Mouse (Mus musculus) brain, adult 10 weeks (tissue): ENCODE data around the gene Oxnad1. TPM values are rescaled to one million over a fixed set of nuclear protein-coding genes. Genes with fewer than 3 reads are reported as not detected.

Source experiments
- polyA plus RNA-seq: library from polyadenylated mRNA; stranded (reverse); fragments of 350-450 nt; fragmentation: Illumina TruSeq; extraction: RNeasy Lipid Tissue Mini Kit (QIAGEN cat#74804); gene quantifications from one replicate; pipeline ENCODE4 v1.2.3, GENCODE M21; 2015; ENCODE audit warnings: low read depth, low replicate concordance

Gene Oxnad1
- polyA plus RNA-seq = 24.6 TPM

GRCm38 (mm10) chr14:32084761-32085485, at the start of gene Oxnad1:
TSS of gene Oxnad1 (plus strand) at chr14:32085374.

GRCm38 (mm10) chr14:32085486-32086201, 470 bp downstream of the Oxnad1 start, which contains the start of gene Dph3:
TSS of gene Dph3 (minus strand) at chr14:32085729.

DNA sequence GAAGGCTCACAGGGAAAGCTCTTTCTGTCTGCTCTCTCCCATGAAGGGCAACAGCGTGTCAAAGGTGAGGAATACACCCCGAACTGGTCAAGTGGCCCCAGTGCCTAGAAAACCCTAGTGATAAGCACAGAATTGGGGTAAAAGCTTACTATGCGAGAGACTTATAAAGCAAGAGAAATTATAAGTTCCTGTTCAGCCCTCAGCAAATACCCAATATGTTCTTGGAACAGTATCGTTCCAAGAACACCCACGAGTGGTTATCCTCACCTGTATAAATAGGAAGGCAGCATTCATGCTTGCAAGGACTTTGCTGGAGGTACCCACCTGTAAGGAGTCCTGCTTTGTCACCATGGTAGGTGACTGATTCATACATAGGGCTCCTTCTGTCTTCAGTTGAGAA, 56.5 kb downstream of the Oxnad1 start, which contains the start of gene Msmb:
Msmb (plus strand) TSS at position 301 of the 400 bp plus-strand sequence.

Other genes with a start within 250 kb of the Oxnad1 start
- gene Galnt15, start 56.4 kb upstream of the Oxnad1 start, polyA plus RNA-seq = 1.7 TPM
- 65.6 TPM for gene Dph3, start 355 bp downstream of the Oxnad1 start, polyA plus RNA-seq
- gene Msmb, start 56.6 kb downstream of the Oxnad1 start, polyA plus RNA-seq = not detected
- 76.2 TPM for gene Ncoa4, start 74.5 kb downstream of the Oxnad1 start, polyA plus RNA-seq
- 179 TPM for gene Timm23, start 116.5 kb downstream of the Oxnad1 start, polyA plus RNA-seq
- 24.9 TPM for gene Parg, start 116.6 kb downstream of the Oxnad1 start, polyA plus RNA-seq
- 72.2 TPM for gene Ogdhl, start 236.6 kb downstream of the Oxnad1 start, polyA plus RNA-seq